Mouse (Mus musculus) erythroblast, adult 5-6 weeks (primary cell): ENCODE measurements around the gene Pde4b. TPM values are rescaled to one million over a fixed set of nuclear protein-coding genes. Genes with fewer than 3 reads are reported as not detected.
"Not testable (repeated sequence)": the region's sequence is repeated elsewhere in the genome, so short reads cannot be mapped to it uniquely, and the experiment has no call there.

Source experiments
- ATAC-seq: replicated peaks from 2 replicates; pipeline ENCODE4 v1.8.0; 2016; ENCODE audit warnings: moderate number of reproducible peaks, mild to moderate bottlenecking, moderate TSS enrichment, inconsistent platforms; ENCODE audit not compliant: poor library complexity, low FRiP score, severe bottlenecking
- total RNA-seq, 2 experiments: library from RNA; stranded (forward) in 1 of 2; stranded (reverse) in 1 of 2; fragments of 150-400 nt in 1 of 2; fragments of 200-764, 138-1000 nt in 1 of 2; gene quantifications; 2 replicates each; pipeline versions ENCODE4 v1.2.3 to v1.2.4; 2015 to 2017; ENCODE audit warnings: low replicate concordance in 2 of 2

The Pde4b gene
- total RNA-seq, 2 experiments from 2014 or later, result 2.3 to 5.4 TPM

- no peak for ATAC-seq
These were observed 357.2 kb downstream of the Pde4b start for GRCm38 (mm10) chr4:102444501-102444900.

DNA sequence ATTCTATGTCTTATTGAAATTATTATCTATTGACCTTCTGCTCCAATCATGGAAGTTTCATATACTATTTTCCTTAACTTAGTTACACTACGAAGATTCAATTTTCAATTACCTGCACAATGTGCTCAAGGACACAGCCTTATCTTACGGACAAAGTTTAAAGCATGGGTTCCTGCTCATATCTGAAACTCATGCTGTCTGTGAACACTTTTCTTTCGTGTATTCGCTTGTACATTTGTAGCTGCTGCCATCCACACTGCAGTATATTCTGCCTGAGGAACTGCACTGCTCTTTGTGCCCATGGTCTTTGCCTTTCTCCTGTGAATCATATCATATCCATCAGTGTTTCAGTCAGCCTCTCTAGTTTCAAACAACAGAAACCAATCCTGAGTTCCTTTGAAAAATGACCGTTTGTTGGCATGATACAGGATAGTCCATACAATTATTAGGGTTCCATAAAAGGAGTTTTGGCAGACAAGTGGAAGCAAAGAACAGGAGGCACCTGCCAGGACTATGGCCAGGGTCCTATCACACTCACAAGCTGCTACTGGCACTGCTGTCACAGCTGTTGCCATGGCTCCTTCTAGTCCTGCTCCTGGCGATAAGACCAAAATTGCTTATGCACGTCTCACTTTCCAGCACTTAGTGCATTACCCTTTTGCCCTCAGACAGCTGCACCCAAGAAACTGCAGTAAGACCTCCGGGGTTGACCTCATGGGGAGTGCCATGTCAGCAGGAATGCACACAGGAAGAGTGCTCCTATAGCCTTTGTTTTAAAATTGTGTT lies 359.0 kb downstream of the Pde4b start:
- peak; percentile 67 for ATAC-seq

- no peak for ATAC-seq
These were observed 369.1 kb downstream of the Pde4b start for GRCm38 (mm10) chr4:102456426-102456825.

GRCm38 (mm10) chr4:102459216-102459999 lies 372.1 kb downstream of the Pde4b start:
- ATAC-seq, result no peak

DNA sequence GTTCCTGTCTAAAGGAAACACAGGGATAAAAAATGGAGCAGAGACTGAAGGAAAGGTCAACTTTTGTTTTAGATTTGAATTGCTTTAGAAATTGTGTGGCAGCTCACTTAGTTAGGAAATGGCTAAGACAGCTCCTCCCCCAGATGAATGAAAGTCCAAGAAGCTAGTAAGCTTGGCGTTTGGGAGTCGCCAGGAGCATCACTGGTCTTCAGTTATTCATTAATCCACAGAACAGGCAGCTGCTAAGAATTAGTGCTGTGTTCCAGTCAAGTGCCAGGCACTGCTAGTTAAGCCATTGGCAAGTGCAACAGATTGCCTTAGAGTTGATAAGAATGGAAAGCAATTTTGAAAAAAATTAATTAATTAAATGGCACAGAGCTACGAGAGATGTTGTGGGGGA lies 390.8 kb downstream of the Pde4b start:
- ATAC-seq, result no peak

DNA sequence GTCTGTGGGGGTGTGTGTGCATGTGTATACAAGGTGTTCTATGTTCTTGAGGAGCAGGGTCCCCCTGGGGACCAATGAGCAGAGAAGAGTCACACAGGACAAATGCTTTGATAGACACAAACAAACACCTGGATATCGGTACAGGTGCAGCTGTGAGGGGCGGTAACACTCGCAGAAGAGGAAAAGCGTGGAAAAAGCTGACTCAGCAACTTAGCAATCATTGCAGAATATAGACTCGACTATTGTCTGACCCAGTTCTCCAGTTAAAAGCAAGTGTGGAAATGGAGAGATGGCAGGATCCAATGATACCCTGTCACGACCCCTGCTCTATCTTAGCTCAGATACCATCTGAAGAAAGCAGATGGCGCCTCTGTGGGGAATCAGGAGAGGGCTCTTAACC lies 391.5 kb downstream of the Pde4b start:
- no peak for ATAC-seq

DNA sequence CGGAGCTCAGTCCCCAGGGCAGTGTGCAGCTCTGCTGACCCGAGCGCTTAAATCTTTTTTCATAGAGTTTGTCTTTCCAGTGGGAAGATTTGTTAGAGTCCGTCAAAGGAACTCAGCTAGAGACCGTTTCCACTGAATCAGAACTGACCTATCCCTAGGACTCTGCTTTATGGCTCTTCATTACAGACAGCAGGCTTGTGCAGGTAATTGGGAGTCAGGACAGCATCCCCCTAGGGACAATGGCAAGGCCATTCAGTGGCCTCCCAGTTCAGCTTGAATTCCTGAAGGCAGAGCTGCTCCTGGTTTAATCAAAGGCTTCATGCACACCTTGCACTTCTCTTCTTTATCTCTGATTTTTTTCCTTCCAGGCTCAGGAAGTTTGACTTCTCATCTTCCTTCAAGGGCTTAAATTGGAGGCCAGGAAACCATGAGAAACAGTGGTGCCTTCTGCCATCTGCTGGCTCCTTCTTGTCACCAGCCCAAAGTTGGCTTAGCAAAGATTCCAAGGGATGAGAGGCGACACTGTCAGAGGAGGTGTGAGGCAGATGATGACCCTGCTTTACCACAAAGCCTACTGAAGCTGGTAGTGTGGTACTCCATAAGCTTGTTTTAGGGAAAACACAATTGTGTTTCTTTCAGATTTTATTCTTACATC lies 393.6 kb downstream of the Pde4b start:
- ATAC-seq, result no peak

DNA sequence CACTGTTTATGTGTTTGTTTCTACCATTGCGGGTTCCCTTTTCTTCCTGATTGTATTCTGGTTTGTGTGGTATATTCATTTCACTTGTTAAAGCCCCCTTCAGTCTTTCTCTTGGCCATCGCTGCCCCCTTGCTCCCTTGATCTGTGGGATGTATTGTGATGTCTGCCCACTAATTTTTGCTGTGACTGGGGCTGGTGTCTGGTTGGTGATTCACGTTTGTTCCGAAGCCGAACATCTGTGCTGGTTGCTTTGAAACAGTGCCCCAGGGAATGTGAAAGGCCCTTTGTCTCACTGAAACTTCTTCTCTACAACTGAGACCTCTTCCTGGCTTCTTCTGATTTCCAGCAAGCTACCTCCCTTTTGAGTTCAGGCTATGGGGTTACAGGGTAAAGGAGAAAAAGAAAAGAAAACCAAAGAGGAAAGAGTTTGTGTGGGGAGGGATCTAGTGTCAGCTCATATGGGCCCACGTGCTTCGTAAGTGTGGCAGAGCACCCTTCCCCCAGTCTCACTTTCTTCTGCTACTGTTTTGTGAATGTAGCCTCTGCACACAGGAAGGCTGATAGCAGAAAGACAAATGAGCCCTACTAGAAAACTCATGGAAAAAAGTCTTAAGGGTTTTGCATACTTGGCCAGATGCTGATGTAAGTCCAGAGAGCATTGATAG lies 396.1 kb downstream of the Pde4b start:
- no peak for ATAC-seq

DNA sequence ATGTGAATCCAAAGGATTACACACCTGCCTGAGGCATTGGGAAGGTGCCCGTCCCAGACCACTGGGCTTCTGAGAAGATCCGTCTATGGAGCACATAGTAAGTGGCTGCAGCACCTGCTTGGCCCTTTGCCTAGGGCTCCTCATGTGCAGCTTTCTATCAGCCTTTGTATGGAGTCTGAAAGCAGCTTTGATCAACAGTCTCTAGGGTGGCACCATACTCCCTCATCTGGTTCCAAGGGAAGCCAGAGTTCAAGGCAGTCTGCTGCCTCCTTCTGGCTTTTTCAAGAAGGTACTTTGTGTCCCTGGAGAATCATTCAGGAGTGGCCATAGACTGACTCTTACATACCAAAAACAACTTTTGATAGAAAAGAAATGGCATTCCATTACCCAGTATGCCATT lies 397.4 kb downstream of the Pde4b start:
- no peak for ATAC-seq

GRCm38 (mm10) chr4:102486134-102486920 lies 399.0 kb downstream of the Pde4b start:
- ATAC-seq, result no peak

- ATAC-seq, result no peak
These were observed 399.5 kb downstream of the Pde4b start for GRCm38 (mm10) chr4:102486921-102487240.

GRCm38 (mm10) chr4:102488000-102488399 lies 400.7 kb downstream of the Pde4b start:
- ATAC-seq, result no peak

DNA sequence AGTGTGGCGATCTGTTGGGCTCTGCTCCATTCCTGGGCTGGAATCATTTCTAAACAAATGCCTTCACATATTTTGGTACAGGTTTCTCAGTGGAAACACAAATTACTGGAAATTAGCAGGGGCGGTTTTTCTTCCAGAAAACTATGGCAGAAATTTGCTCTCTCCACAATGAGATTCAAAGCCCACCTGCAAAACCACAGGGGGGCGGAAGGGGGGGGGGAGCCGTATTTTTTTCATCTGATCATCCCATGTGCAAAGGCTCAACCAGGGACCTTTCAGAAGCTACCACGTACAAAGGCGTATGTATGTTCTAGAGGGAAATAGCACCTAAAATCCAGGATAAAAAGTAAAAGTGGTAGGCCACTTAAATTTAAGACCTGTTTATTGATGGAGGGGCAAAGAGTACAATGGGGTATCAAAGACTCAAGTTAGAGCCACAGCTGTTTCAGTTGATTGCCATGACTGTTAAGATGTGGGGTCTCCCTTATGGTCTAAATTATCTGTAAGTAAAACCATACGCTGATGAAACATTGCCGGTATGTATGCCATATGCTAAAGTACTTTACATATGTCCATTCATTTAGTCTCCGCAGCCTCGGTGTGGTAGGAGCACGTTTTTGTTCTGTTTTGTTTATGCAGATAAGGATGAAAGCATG lies 404.3 kb downstream of the Pde4b start:
- no peak for ATAC-seq

- no peak for ATAC-seq
These were observed 405.6 kb downstream of the Pde4b start for GRCm38 (mm10) chr4:102492911-102493310.

DNA sequence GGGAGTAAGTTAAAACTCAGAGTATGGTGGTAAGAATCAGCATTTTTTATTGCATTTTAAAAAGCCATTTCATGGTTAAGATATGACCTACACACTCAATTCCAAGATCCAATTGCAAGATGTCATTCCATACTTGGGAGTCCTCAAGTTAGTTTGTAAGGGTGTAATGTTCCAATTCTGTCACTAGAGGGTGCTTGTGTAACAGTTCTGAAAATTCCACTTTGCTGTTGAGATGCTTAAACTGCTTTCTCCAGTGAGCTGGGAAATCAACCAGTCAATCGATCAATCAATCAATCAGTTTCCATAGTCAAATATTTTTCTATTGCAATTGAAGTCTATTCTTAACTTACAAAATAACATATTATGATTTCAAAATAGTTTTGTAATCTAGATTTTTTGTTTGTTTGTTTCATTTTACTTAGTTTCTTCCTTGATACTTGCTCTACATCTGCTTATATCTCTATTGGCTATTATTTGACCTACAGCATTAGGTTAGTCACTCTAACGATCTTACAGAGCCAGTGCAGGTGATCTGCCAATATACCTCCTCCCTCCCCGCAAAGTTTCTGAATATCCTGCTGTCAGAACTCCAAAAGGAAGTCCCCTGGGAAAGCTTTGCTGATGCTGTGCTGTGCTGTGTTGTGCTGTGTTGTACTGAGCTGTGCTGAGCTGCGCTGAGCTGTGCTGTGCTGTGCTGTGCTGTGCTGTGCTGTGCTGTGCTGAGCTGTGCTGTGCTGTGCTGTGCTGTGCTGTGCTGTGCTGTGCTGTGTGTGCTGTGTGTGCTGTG lies 406.2 kb downstream of the Pde4b start:
- peak; percentile 64; the same call in 1 of the 2 replicates for ATAC-seq

- not testable (repeated sequence) for ATAC-seq
These were observed 406.9 kb downstream of the Pde4b start for GRCm38 (mm10) chr4:102494203-102494602.

DNA sequence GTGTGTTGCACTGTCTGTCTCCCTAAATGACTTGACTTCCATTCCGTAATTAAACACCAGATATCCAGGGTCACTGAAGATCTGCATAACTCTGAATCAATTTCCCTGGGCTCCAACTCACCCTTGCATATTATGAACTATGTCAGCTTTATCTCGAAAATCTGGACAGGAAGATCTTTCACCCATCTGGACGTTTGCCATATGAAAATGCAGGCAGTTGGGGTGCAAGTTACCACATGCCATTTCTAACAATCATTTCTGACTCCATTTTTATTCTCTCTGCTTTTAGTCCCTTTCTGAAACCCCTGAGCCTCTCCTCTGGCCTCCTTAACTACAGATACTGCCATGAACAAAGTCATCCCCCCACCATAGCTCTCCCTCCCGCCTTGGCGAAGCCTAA lies 407.7 kb downstream of the Pde4b start:
- ATAC-seq, result no peak

DNA sequence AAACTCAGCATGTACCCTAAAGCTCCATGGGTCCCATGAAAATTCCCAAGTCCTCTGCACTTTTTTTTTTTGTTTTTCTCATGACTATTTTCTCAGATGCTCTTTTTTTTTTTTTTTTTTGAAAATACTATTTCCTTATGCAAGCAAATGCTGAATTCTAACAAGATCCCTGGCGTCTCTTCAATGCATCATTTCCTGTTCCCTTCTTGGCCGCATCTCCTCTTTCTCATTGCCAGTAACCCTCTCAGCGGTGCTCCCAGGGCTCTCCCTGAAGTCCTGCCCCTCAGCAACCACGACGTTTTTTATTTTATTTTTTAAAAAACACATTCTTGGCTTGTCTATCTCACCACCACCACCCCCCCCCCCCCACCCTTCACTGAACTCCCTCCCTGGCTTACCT lies 408.1 kb downstream of the Pde4b start:
- no peak for ATAC-seq
